Mouse (Mus musculus) urinary bladder, postnatal 14 days (tissue): ENCODE data around the gene Slc38a9.
A peak's percentile ranks its signal among the peaks of the same experiment; 100 is the strongest.

Source experiments
- DNase-seq: peaks from one replicate; pipeline ENCODE4 v3.0.0; 2021; ENCODE audit warnings: low spot score

The Slc38a9 gene

DNA sequence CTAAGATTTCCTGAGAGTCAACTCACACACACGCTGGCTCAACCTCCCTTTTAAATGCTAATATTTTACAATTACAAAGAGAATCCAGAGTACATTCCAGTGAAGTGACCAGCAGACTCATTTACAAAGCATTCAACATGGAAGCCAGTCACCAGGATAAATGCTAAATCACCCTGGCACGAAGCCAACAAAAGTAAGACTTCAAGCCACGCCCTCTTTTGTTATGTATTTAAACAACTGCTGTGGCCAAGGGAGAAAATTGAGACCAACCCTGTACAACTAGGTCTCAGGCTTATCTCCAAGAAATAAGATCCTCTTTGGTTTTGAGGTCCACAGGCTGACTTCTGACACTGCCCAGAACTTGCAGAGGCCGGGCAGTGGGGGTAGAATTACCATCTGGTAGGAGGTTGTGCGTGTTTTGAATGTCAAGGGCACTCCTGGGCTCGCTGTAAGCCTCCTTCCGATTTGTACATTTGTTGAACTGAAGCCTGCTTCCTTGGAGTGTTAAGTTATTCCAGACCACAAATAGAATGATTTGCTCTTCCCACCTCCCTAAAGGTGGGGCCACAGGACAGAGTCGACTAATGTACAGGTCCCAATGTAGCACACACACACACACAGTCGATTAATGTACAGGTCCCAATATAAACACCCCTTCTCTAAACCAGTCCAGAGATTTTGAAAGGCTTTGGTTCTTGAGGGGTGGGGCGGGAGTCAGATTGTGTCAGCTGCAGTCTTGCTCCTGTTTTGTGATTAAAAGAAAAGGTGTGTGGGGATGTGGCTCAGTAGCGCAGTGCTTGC is 110.2 kb downstream of the Slc38a9 start:
- peak; percentile 55 for DNase-seq

DNA sequence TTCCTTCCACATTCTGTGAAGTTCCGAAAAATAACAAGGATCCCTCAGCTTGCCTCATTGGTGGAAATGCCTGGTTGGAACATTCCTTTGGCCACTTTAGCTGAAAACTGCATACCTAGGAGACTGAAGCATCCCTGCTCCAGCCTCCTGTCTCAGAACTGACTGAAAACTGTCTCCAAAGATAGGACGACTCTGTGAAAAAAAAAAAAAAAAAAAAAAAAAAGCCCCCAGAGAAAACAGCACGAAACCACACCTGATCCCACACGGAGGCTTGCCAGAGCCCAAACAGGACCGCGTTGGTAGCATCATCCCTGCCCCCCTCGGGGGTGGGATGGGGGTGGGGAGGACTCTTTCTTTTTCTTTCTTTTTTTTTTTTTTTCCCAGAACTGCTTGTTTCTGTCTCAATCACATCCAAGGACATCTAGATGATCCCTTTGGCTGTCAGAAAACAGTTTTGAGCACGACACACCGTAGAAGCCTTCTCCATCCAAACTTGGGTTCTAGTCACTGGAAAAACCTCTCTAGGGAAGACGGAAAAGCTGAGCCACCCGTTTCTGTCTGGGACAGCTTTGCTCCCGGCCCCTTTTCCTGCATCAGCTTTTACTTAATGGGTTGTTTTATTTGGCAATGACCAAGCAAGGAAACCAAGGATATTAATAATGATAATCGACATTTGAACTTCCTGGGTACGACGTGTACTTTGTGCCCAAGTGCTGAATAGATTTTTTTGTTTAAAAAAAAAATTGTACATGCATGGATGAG is 111.1 kb downstream of the Slc38a9 start:
- DNase-seq, result no peak

- no peak for DNase-seq
Observed at GRCm38 (mm10) chr13:112772252-112772651, 111.7 kb downstream of the Slc38a9 start.

DNA sequence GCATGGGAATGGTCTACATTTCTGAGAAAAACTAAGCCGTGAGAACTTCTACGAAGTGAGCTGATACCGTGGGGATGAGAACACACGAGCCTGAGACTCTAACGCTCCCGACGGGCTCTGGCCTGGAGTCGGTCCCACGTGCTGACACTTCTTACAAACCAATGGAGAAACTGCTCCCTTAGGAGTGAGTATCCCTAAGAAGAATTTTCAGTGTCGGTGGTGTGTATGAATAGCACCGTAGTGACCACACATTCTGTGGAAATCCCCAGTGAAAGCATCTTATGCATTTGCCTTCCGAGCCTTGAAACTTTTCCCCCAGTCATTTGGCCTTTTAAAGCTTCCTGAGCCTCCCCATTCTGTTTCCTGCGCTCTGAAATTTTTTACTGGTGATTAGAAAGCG is 112.3 kb downstream of the Slc38a9 start:
- DNase-seq, result no peak

DNA sequence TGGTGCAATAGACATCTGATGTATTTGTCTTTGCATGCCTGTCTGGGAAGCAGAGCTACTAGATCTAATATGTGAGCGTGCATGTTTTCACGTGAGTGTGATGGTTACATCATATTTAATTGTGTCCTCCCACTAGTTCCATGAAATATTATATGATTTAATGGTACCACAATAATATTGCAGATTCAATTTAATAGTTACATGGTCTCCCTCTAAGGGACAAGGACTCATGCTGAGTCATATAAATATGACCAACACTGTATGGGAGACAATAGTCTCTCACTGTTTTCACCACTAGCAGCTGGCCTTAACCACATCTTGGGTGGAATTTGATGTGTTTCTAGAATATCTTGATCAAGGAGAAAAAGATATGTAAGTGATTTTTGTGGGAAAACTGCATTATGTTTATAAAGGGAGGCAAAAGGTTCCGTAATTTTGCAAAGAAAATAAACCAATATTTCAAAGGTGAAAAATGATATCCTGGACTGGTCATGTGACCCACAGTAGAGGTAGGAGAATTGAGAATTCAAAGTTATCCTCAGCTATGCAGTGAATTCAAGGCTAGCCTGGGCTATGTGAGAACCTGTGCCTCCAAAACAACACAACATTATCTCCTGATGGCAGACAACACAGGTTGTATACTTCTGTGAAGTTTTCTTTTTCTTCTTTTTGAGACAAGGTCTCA is 113.6 kb downstream of the Slc38a9 start:
- no peak for DNase-seq

GRCm38 (mm10) chr13:112775856-112776255 is 115.3 kb downstream of the Slc38a9 start:
- no peak for DNase-seq

GRCm38 (mm10) chr13:112778407-112778806 is 117.9 kb downstream of the Slc38a9 start:
- DNase-seq, result no peak

DNA sequence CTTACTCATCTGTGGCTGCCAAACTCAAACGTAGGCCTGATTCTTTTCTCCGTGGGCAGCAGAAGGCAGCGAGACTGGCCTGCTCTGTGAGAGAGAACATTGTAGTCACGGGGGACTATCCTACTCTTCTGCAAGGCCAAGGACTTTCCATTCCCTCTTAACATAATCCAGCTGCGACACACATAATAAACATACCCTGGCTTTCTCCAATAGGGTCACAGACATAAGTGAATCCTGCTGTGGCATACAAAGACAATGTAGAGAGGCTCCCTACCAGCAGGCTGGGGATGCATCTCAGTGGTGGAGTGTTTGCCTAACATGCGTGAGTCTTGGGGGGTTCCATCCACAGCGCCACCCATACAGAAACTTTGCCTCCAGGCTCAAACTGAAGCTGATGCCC is 124.8 kb downstream of the Slc38a9 start:
- DNase-seq, result no peak

- DNase-seq, result no peak
Observed at GRCm38 (mm10) chr13:112786142-112786541, 125.6 kb downstream of the Slc38a9 start.

DNA sequence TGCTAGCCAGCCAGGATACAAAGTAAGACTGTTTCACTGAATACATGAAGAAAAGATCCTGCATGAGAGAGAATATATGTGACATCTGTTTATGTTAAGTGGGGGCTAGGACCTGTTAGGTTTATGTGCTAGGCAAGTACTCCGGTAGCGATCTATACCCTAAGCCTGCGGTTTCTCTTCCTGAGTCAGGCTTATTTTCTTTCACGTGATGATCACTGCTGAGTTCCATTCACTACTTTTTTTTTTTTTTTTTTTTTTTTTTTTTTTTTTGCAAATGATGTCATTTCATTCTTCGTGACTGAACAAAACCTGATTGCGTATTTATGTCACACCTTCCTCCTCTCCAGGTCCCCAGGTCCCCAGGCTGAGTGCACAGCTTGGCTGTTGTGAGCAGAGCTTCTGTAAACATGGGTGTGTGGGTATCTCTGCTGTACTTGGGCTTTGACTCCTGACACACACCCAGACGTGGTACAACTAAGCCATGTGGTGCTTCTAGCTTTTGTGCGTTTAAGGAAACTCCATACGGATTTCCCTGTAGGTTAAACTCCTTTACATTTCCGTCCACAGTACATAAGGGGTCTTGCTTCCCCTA is 126.5 kb downstream of the Slc38a9 start:
- no peak for DNase-seq
